Mouse (Mus musculus) heart, postnatal 0 days (tissue): ENCODE data around the gene Rnaset2a. TPM values are rescaled to one million over a fixed set of nuclear protein-coding genes. Genes with fewer than 3 reads are reported as not detected.

Experiments used
- polyA plus RNA-seq: library from polyadenylated mRNA; unstranded; fragments of >200 nt; fragmentation: Nextera tagmentation; extraction: Ambion mirVana; gene quantifications from 2 replicates; pipeline ENCODE4 v1.2.1, GENCODE M21; 2015
- total RNA-seq: library from RNA; depleted of rRNA; stranded (reverse); fragments of >200 nt; gene quantifications from 2 replicates; pipeline ENCODE4 v1.2.3, GENCODE M21; 2014; ENCODE audit warnings: low replicate concordance; rRNA removed

Gene Rnaset2a
- total and polyA plus RNA-seq, 2 experiments from 2014 or later: 49.8 to 51.8 TPM

Other genes with a start within 250 kb of the Rnaset2a start
- gene Tagap, start 222.1 kb downstream of the Rnaset2a start, total RNA-seq: 1.4 and 3.3 TPM in 2 replicates
- 0.15 and 0.26 TPM in 2 replicates for gene Tagap, start 222.1 kb downstream of the Rnaset2a start, polyA plus RNA-seq
- gene Rsph3a, start 202.5 kb downstream of the Rnaset2a start, total RNA-seq: 42.6 and 57.2 TPM in 2 replicates
- gene Rsph3a, start 202.5 kb downstream of the Rnaset2a start, polyA plus RNA-seq: 76.5 and 82.9 TPM in 2 replicates
- 6.4 TPM in 1 of 2 replicates, not detected in the other for gene Gm49673, start 309 bp downstream of the Rnaset2a start, total RNA-seq
- 0.04 TPM in 1 of 2 replicates, not detected in the other for gene Gm49673, start 309 bp downstream of the Rnaset2a start, polyA plus RNA-seq
- 8.3 and 9.2 TPM in 2 replicates for gene Fgfr1op, start 17.4 kb upstream of the Rnaset2a start, total RNA-seq
- 16.0 and 16.1 TPM in 2 replicates for gene Fgfr1op, start 17.4 kb upstream of the Rnaset2a start, polyA plus RNA-seq
- not detected in 2 replicates for gene Ccr6, start 87.9 kb upstream of the Rnaset2a start, total RNA-seq
- not detected in 2 replicates for gene Ccr6, start 87.9 kb upstream of the Rnaset2a start, polyA plus RNA-seq
- gene Mpc1, start 134.8 kb upstream of the Rnaset2a start, total RNA-seq: 878 and 986 TPM in 2 replicates
- 744 and 806 TPM in 2 replicates for gene Mpc1, start 134.8 kb upstream of the Rnaset2a start, polyA plus RNA-seq
- 29.2 and 68.5 TPM in 2 replicates for gene Sft2d1, start 163.0 kb upstream of the Rnaset2a start, total RNA-seq
- gene Sft2d1, start 163.0 kb upstream of the Rnaset2a start, polyA plus RNA-seq: 54.4 and 57.3 TPM in 2 replicates
- not detected in 2 replicates for gene Prr18, start 189.4 kb upstream of the Rnaset2a start, total RNA-seq
- gene Prr18, start 189.4 kb upstream of the Rnaset2a start, polyA plus RNA-seq: 0.10 TPM in 1 of 2 replicates, not detected in the other
- gene T2, start 207.9 kb upstream of the Rnaset2a start, total RNA-seq: 0.19 and 2.1 TPM in 2 replicates
- 3.7 and 4.0 TPM in 2 replicates for gene T2, start 207.9 kb upstream of the Rnaset2a start, polyA plus RNA-seq